Mouse (Mus musculus): ENCODE results near the gene Mars.
A peak's percentile ranks its signal among the peaks of the same experiment; 100 is the strongest.
"Not testable (repeated sequence)": the region's sequence is repeated elsewhere in the genome, so short reads cannot be mapped to it uniquely, and the experiment has no call there.

The Mars gene

DNA sequence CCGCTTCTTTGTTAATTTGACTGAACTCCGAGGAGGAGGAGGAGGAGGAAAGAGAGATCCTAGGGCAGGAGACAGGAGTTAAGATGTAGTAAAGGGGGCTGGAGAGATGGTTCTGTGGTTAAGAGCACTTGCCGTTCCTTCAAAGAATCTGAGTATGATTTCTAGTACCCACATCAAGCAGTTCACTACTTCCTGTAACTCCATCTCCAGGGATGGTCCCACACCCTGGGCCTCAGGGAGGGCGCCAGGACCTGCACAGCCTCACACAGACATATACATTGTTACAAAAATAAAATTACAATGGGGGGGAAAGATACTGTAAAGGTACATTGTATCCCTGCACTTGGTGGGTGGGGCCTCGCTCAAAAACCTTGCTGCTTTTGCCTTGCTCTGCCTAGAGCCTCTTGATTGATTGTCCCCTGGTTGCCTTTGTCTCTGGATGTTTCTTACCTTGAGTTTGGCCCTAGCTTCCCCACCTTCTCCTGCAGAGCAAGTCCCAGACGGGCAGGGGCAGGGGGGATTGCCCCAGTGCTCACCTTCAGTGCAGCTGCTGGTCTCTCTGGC is 26.0 kb upstream of the Mars start:
- DNase-seq (ENCODE audit: extremely low read depth, low read depth), result no peak

DNA sequence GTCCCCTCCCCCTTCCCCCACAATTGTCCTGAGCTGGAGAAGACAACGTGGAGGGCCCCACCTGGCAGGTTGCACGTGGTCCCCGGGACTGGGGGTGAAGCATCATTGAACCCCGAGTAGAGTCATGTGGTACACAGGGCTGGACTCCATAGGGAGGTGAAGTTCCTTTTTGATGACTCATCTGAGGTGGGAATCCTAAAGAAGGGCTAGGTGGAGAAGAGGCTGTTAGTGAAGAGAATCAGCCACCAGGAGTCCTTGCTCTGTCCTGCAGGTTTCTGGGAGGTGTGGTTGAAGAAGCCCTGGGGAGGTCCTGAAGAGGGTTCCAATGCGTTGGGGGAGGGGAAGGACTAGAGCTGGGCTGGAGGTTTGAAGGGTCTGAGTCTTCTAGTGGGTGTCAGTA is 25.4 kb upstream of the Mars start:
- no peak for DNase-seq (ENCODE audit: extremely low read depth, low read depth)

DNA sequence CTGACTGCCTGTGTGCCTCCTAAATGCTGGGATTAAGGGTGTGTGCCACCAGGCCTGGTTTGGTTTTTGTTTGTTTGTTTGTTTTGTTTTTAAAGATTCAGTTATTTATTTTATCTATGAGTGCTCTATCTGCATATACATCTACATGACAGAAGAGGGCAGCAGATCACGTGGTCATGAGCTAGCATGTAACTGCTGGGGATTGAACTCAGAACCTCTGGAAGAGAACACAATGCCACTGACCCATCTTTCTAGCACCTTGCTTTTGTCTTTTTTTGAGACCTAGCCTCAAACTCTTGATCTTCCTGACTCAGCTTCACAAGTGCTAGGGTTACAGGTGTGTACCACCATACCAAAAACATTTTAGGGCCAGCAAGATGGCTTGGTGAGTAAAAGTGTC is 23.7 kb upstream of the Mars start:
- DNase-seq (ENCODE audit: extremely low read depth, low read depth), result no peak

DNA sequence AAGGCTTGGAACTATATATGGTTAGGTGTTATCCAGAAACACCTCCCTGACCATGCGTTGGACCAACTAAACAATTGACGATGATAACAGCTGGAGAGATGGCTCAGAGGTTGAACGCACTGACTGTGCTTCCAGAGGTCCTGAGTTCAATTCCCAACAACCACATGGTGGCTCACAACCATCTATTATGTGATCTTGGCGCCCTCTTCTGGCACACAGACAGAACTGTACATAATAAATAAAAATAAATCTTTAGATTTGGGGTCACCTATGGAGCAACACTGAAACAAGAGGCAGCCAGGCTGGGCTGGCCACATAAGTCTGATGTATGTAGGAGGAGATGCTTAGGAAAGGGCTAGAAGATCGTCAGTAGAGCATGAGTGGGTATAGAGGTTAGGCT is 21.6 kb upstream of the Mars start:
- no peak for DNase-seq (ENCODE audit: extremely low read depth, low read depth)

DNA sequence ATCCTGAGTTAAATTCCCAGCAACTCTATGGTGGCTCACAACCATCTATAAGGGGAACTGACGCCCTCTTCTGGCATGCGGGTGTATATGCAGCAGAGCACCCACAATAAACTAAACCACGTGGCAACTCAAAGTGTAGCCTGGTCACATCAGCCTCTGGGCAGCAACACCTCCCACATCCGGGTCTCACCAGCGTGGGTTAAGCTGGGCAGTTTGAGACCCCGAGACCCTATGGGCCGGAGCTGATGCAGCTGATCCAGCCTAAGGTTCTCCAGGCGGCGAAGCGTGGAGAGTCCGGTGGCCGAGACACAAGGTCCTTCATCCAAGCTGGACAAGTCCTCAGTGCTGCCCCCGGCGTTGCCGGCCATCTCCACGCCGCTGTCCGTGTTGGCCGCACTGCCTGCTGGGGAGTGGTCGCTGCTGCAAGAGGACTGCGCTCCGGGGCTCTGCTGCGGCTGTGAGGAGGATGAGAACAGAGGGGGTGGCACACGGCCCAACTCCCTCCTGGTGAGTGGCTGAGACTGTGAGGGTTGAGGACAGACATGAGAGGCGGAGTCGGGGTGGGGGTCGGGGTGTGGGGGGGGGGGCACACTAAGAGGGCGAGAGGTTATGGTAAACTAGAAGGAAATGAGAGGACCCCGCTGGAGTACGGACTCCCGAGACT is 20.8 kb upstream of the Mars start:
- no peak for DNase-seq (ENCODE audit: extremely low read depth, low read depth)

DNA sequence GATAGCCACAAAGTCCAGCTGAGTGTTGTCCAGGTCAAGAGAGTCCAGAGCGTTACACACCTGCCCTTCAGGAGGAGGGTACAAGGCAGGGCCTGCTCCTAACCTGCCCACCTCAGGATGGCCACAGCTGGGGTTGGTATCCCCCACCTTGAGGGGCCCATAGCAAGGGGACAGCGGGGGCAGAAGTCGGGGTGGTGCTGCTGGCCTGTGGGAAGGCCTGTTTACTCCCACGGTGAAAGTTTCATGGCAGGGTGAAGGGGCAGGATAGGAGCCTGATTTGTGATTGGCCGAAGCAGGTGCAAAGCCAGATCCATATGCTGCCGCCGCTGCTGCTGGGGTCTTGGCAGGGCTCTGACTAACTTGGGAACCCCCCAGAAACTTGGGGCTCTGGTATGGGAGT is 18.6 kb upstream of the Mars start:
- DNase-seq (ENCODE audit: extremely low read depth, low read depth), result no peak

DNA sequence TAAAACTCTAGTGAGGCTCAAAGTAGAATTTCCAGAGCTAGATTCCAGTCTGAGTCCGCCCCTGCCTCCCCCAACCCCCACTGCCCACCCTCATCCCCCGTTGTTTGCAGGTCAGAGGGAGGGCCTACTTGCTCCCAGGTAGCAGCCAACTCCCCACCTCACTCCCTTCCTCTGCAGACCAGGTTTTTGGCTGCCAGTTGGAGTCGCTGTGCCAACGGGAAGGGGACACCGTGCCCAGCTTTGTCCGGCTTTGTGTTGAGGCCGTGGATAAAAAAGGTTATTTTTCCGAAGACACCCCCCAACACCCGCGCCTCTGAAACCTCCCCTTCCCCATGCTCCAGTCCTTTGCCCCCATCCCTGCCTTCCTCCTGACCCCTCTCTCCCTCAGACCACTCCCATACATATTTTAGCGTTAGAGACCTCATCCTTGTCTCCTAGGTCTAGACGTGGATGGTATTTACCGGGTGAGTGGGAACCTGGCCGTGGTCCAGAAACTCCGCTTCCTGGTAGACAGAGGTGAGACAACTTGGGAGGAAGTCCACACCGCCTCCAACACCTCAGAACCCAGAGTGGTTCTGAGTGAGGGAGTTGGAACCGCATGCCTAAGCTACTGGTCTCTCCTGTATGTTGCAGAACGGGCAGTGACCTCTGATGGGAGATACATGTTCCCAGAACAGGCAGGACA is 16.0 kb upstream of the Mars start:
- DNase-seq (ENCODE audit: extremely low read depth, low read depth), result no peak

DNA sequence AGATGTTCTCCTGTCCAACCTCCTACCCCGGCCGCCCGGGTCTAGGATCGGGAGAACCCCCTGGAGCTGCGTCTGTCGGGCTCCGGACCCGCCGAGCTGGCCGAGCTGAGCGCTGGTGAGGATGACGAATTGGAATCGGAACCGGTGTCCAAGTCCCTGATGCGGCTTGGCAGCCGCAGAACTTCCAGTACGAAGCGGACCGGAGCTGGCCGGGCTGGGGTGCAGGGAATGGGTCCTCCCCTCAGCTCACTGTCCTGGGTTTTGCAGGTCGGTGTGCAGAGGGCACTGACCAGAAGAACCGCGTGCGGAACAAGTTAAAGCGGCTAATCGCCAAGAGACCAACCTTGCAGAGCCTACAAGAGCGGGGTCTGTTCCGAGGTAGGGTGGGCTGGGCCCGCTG is 15.2 kb upstream of the Mars start:
- no peak for DNase-seq (ENCODE audit: extremely low read depth, low read depth)

DNA sequence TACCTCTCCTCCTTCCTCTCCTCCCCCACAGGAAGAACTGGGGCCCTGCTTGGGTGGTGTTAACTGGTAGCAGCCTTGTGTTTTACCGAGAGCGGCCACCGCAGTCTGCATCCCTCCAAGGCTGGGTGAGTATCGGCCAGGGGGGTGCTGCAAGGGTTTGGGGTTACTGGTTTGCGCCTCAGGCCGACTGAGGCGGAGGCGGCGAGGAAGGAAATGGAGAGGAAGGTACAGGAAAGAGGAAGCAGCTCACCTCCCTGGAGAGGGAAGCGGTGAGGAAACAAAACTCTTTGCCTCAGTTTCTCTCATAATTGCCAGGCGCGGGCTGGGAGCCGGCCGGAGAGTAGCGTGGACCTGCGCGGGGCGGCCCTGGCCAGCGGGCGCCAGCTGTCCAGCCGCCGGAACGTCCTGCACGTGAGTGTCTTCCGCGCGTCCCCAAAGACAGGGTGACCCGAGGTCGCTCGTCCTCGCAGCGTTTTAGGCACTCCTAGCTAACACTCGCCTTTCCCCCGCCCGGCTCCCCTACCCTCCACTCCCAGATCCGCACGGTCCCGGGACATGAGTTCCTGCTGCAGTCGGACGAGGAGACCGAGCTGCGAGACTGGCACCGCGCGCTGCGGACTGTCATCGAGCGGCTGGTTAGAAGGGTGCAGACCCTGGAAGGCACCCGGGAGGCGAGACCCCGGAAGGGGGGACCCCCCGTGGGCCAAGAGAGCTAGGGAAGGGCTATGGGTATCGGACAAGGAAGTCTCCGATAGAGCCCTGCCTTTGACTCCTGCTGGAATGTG is 14.6 kb upstream of the Mars start:
- DNase-seq (ENCODE audit: extremely low read depth, low read depth), result no peak

DNA sequence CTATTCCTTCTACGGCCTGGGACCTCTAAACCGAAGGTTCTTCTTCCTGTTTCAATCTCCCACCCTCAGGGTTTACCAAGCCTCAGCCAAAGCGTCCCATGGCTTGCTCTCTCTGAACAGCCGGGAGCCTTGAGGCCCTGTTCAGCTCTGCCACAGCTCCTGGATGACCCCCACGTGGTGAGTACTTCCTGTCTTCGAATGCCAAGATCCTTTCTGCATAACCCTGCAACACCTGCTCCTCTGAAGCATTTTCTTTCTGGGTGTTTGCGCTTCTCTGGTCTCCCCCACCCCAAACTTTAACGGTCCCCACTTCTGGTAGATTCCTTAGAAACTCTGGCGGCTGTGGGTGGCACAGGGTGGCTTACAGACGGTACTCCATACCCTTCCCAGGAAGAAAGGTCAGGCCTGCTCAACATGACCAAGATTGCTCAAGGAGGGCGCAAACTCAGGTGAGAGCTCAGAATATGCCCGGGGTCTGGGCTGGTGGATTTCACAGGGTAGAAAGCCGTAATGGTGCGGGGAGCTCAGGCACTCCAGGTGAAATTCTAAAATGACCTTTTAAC is 13.9 kb upstream of the Mars start:
- DNase-seq (ENCODE audit: extremely low read depth, low read depth), result no peak

DNA sequence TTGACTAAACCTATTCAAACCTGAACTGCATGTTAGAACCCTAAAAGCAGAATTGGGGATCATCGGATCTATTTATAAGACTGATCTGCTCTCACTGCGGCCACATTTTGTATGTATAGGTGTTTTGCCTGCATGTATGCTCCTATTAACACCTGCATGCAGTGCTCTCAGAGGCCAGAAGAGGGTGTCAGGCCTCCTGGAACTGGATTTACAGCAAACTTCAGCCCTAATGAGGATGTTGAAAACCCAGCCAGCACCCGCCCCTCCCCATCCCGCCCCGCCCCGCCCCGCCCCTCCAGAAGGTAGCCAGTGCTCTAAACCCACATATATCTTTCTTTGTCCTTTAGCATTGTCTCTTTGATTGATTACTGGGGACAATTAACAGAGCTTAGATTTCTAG is 12.9 kb upstream of the Mars start:
- peak; percentile 81 for DNase-seq (ENCODE audit: extremely low read depth, low read depth)

DNA sequence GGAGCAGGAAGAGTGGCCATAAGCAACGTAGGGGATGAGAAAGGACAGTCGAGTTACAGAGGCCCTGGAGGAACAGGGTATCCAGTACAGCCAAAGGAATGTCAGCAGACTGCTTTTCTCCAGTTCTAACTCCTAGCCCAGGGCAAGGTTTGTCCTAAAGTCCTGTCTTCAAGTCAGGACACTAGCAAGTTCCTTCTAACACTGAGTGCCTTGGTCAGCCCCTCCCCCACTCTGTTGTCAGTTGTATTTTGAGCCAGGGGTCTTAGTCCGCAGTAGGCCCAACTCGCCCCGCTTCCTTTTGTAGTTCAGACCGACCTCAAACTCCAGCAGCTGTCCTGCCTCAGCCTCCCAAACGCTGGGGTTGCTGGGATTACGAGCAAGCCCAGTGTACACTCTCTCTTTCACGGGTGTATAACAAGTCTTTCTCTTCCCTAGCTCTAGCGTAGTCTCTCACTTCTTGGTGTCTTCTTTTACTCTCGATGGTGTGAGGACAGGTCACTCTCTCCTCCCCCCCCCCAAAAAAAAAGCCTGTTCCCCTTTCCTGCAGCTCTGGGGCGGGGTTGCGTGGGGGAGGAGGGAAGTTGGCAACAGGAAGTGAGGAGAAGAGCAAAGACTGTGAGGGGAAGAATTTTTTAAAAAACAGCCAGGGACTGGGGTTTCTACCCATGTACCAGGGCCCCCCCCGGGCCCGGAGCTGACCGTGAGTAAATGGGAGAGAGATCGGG is 11.7 kb upstream of the Mars start:
- DNase-seq (ENCODE audit: extremely low read depth, low read depth), result peak; percentile 58

DNA sequence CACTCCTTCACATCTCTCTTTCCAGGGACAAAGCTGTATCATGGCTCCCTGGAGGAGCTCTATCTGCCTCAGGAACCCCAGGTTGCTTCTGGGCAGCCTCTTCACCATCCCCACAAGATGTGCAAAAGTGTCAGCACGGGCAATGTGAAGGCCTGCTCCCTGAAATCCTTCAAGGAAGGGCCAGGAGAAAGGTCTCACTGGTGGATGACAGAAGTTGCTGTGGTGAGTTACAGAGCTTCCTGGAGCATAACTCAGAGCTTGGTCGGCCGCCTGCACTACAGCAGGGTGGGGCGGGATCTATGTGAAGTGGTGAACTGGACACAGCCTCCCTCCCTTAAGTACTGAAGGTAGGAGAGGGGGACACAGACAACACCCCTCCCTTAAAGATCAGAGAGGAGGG is 11.1 kb upstream of the Mars start:
- no peak for DNase-seq (ENCODE audit: extremely low read depth, low read depth)

DNA sequence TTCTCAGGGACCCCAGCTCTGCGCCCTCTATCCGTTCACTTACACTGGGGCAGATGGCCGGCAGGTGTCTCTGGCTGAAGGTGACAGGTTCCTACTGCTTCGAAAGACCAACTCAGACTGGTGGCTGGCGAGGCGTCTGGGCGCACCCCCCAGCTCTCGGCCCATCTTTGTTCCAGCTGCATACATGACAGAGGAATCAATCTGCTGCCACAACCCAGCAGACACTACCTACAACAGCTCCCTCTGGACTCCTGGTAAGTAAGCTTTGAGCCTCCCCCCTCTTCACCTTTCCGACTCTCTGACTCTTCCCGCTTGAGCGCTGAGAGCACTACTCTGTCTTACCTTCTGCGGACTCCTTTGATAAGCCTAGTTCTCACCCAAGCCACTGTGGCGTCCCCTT is 10.6 kb upstream of the Mars start:
- DNase-seq (ENCODE audit: extremely low read depth, low read depth), result no peak

DNA sequence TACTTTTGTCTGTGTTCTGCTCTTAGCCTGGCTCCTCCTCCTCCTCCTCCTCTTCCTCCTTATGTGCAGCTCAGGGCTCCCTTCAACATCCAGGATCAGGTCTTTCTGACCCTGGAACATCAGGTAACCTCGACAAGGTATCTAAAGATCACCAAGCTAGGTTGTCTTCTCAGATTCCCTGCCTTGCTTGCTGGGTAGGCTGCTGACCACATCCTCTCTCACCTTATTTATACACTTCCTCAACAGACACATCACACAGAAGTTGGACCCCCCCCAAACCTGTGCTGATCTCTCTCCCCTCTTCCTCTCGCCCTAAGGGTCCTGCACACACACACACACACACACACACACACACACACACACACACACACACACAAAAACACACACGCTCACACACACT is 10.0 kb upstream of the Mars start, which contains the start of gene Arhgap9:
Gene Arhgap9 (plus strand): TSS at position 344 of the 400 bp plus-strand sequence.
- no peak for DNase-seq (ENCODE audit: extremely low read depth, low read depth)

DNA sequence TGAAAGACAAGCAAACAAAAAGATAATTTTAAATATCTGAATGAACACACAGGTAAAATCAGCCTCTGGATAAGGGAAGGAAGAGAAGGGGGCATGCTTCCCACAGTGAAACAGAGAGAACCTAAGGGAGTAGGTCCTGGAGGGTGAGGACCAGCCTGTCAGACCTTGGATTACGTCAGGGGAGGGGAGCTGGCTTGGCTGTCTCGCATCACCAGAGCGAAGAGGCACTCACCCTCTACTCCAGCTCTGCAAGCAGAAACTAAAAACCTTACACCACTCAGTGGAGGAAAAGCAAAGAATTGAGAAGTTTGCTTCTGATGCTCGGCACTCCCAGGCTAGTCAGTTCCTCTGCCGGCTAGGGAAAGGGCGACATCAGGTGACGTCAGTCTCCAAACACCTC is 8.4 kb upstream of the Mars start:
- no peak for DNase-seq (ENCODE audit: extremely low read depth, low read depth)

DNA sequence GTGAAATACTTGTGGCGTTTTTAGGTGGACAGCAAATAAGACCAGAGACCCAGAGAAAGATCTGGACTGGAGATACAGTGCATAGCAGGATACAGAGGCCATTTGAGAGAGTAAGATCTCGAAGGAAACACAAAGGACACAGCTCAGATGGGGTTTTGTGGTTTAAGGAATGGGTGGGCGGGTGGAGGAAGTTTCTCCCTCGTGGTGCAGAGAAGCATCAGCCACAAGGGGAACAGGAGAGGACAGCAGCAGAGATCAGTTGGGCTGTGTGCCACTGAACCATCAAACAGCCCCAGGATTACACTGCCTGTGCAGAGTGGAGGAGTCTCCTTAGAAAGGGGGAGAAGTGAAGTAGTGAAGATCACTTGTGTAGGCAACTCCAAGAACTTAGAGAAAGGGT is 6.4 kb upstream of the Mars start:
- no peak for DNase-seq (ENCODE audit: extremely low read depth, low read depth)

DNA sequence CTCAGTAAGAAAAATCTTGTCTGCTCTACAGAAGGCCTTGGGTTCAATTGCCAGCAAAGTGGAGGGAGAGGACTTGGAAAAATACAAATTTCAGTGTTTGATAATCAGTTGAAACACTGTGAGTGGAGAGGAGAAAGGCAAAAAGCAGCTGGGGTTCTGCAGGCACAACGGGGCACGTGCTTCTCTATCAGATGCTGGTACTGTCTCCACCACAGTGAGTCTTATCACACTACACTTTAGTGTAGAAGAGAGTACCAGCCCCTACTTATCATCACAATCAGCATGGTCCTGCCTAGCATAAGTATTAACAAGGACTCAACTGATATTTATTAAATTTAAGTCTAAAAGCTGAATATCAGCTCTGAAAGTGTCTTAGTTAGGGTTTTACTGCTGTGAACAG is 5.7 kb upstream of the Mars start:
- no peak for DNase-seq (ENCODE audit: extremely low read depth, low read depth)

DNA sequence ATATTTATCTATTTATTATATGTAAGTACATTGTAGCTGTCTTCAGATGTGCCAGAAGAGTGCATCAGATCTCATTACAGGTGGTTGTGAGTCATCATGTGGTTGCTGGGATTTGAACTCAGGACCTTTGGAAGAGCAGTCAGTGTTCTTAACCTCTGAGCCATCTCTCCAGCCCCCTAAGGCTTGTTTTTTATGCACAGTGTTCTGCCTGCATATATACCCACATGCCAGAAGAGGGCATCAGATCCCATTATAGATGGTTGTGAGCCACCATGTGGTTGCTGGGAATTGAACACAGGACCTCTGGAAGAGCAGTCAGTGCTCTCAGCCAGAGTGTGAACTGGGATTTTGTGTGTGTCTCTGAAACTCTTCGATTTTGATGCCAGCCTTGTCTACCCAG is 3.4 kb upstream of the Mars start:
- not testable (repeated sequence) for DNase-seq (ENCODE audit: extremely low read depth, low read depth)

DNA sequence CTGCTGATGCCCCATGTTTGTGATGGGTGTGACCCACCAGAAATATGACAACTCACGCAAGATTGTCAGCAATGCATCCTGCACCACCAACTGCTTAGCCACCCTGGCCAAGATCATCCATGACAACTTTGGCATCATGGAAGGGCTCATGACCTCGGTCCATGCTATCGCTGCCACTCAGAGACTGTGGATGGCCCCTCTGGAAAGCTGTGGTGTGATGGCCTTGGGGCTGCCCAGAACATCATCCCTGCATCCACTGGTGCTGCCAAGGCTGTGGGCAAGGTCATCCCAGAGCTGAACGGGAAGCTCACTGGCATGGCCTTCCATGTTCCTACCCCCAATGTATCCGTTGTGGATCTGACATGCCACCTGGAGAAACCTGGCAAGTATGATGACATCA is 1.9 kb upstream of the Mars start:
- DNase-seq (ENCODE audit: extremely low read depth, low read depth), result not testable (repeated sequence)

DNA sequence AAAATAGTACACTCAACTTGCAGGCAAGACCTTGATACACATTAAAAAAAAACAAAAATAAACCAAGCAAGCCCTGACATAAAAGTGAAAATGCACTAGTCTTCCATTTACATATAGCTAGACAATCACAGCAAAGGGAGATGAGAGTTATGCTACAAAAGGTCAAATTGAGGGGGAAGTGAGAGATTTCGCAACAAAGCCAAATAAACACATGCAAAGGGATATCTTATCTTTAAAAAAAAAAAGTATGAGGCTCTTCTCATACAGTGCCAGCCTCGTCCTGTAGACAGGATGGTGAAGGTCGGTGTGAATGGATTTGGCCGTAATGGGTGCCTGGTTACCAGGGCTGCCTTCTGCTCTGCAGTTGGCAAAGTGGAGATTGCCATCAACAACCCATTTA is 1.3 kb upstream of the Mars start:
- no peak for DNase-seq (ENCODE audit: extremely low read depth, low read depth)

Data from MEL-GATA-1-ER (cell line).